Mouse (Mus musculus) CD8-positive naive resting alpha-beta T cell, adult 2 months (primary cell): ENCODE results near the gene Pgp.

Experiments
- DNase-seq, 2 experiments: peaks; one replicate each; pipeline ENCODE4 v3.0.0; 2022; ENCODE audit warnings: low read depth in 2 of 2, low spot score in 2 of 2

Gene Pgp

DNA sequence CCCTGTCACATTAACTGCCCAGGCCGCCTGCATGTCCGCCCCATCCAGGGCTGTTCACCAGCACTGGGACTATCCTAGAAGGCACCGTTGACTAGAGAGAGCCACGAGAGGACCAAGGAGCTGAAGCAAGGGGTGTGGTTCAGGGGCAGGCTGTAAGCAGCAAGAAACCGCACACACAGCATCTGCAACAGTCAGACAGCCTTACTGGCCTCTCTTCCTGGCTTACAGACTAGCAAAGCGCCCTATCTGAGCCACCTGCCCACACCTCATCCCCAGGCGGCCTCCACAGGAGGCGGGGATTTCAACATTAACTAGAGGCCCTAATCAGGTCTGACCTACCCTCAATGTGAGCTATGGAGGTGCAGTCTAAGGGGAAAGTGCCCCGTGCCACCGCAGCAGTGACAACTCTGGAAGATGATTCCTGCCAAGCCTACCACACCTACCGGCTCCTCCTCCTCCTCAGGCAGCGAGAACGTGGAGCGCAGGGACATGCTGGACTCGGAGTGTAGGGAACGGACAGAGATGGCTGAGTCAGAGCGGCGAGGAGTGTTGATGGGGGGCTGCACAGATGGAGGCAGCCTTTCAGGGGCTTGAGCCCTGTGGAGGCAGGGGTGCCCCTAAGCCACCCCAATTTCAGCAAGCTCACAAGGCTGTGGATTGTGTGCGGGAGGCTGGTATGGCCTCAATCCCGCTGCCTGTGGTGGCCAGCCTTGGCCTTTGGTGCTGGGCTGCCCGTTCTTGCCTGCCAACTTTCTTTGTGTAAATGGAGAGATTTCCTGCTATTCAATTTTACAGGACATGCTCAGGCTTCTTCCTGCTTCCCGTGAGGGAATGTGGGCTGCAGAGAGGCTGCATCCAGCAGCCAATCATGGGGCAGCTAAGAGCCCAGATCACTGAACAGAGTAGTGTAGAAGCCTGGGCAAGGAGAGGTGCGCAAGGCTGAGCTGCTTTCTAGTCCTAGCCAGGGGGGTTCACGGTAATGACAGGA is 44.4 kb downstream of the Pgp start:
- no peak for DNase-seq

DNA sequence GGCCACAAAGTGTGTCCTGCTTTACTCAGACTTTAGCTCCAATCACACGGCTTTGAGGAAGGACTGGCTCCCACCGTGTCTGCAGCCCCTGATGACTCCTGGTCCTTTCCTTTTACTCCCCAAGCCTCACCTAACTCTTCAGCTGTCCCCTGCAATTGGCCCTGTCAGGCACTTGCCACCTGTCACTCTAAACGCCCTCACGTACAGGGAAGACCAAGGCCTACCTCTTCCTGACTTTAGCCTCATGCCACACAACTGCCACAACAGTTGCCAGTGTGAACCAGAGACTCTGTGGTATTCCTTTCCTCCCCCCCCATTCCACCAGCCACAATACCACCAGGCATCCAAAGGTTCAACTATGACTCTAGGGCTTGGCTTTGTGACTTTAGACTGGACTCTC is 50.3 kb downstream of the Pgp start:
- DNase-seq: no peak
